Mouse (Mus musculus) bone marrow, adult 2 months (tissue): Measurements from ENCODE around the gene Shbg.

Source experiments
- CTCF ChIP-seq: fragments of 200-500 bp; IDR thresholded peaks from 2 replicates; pipeline ENCODE4 v1.5.1; 2011; ENCODE audit warnings: low read length, control low read depth; ENCODE audit not compliant: control insufficient read depth, insufficient read depth
- POLR2A ChIP-seq: fragments of 200-500 bp; IDR thresholded peaks from 2 replicates; pipeline ENCODE4 v1.6.1; 2011; ENCODE audit warnings: low read depth, mild to moderate bottlenecking, control low read depth, low read length, borderline replicate concordance; ENCODE audit not compliant: control insufficient read depth

DNA sequence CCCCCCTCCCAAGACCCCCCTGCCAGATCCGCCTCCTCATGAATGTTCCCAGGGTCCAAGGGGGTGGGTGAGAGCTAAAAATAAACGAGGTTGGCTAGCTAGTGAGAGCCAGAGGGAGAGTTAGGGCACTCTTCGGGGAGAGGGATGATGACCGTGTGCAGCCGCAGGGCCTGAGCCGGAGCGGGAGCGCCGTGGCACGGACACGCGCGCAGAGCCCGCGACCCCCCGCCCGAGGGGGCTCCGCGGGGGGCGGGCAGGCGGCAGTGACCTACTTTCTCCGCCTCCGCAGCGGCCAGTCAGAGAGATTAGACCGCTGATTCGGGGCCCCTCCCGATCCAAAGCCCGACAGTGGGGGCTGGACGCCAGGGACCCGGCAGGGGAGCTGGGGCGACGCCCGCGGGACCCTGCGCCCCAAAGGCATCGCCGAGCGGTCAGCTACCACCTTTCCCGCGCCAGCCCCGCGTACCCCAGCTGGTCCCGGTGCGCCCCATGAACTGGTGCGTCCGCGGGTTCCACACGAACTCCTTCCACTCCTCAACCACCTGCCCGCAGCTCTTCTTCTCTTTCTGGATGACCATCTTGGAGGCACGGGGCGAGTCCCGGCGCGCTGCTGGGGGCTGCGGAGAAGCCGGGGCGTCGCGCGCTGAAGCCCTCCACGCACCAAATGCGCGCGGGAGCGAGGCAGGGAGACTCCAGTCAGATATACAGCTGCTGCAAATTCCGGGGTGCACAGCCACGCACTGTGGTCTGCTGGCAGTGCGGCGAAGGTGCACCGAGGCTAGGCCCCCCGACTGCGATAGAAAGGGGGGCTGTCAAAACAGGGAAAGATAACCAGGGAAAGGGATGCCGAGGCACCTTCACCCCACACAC lies 12.7 kb downstream of the Shbg start:
- no peak for TF ChIP-seq CTCF
- TF ChIP-seq POLR2A, result no peak
